Mouse (Mus musculus) central nervous system, embryonic 14 days (tissue): ENCODE measurements around the gene Evi2. TPM values are rescaled to one million over a fixed set of nuclear protein-coding genes. Genes with fewer than 3 reads are reported as not detected.

Source experiments
- polyA plus RNA-seq: library from polyadenylated mRNA; depleted of rRNA; stranded (reverse); fragments of >200 nt; gene quantifications from 2 replicates; pipeline ENCODE4 v1.2.3, GENCODE M21; 2012; rRNA removed

Gene Evi2
- polyA plus RNA-seq = 0.06 and 0.12 TPM in 2 replicates

DNA sequence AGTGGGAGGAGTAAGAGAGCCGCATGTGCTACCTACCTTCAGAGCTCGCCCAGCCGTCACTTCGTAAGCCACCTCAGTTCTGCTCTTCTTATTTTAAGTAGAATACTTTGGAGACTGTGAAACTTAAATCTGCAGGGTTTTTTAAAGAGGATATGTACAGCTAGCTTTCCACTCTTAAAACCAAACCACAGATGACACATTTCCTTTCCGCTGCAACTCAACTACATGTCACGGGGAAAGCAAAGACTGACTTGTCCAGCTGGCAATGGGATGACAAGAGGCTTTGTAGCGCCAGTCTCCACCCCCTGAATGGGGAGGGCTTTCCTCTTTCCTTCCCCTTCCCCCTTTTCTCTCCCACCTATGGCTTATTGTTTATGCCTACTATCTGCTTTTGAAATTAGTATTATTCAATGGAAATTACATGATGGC, at the start of gene Evi2, which contains the start of gene Evi2a:
Gene Evi2 (minus strand): TSS at position 257 of the 429 bp plus-strand sequence.
Gene Evi2a (minus strand): TSS at position 277 of the 429 bp plus-strand sequence.

DNA sequence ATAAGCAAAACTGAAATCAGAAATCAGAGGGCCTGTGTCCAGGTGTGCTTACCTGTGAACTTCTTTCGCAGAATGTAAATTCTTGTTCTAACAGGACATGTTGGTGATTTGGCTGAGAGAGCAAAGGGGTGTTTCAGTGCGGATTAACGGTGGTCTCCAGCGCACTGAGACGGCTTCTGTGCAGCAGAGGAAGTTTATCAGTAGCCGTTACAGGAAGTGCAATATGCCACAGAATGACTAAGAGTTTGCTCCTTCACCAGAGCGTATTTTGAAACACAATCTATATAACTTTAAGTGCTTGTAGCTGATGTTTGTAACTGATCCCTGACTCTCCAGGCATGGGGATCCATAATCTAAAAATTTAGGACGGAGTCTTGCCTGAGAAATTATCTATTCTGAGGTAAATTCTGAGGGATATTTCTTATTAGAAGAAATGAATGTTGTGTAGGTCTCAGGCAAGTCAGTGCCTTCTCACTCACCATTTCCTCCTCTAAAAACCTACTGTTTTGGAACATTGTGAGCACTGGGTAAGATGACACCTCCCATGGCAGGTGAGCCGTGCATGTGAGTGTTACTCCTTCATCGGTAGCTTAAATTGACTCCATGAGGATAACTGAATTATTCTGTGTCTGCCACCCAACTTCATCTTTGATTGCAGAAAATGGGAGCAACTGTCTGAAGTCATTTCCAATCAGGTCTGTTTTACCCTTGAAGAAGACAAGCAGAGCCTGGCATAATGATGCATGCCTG, 6.7 kb downstream of the Evi2 start, which contains the start of gene Evi2b:
Gene Evi2b (minus strand): TSS at position 203 of the 750 bp plus-strand sequence.

DNA sequence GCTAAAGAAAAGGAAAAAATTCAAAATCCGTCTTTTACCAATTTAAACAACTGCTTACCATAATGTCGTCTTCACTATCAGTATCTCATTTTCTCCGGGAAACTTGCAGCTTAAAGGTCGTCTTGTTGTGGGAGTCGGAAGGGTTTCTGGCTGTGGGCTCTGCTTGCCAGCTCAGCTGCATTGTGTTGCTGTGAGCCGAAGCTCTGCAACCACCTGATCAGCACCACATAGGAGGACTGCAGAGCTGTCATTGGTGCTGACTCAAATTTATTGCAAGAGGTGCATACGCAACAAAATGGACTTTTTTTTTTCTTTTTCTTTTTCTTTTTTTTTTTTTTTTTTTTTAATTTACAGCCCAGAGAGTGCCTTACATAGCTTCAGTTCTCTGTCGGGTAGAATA, 26.5 kb downstream of the Evi2 start, which contains the start of gene Omg:
Gene Omg (minus strand): TSS at position 240 of the 400 bp plus-strand sequence.

Other genes starting within 250 kb of the Evi2 start
- not detected in 2 replicates for gene Gm9964, start 233.7 kb downstream of the Evi2 start, polyA plus RNA-seq
- 27.8 and 28.5 TPM in 2 replicates for gene Nf1, start 190.9 kb downstream of the Evi2 start, polyA plus RNA-seq
- gene Omg, start 26.5 kb downstream of the Evi2 start, polyA plus RNA-seq = 2.1 and 2.2 TPM in 2 replicates
- 1.6 and 1.9 TPM in 2 replicates for gene Evi2b, start 6.8 kb downstream of the Evi2 start, polyA plus RNA-seq
- 3.4 and 3.7 TPM in 2 replicates for gene Evi2a, start within 50 bp of the Evi2 start, polyA plus RNA-seq
- gene Rab11fip4, start 60.6 kb upstream of the Evi2 start, polyA plus RNA-seq = 39.3 and 39.6 TPM in 2 replicates